Mouse (Mus musculus) heart, postnatal 10 days (tissue): ENCODE results near the gene Notch3. TPM values are rescaled to one million over a fixed set of nuclear protein-coding genes. Genes with fewer than 3 reads are reported as not detected.
A peak's percentile ranks its signal among the peaks of the same experiment; 100 is the strongest.
"Not testable (repeated sequence)": the region's sequence is repeated elsewhere in the genome, so short reads cannot be mapped to it uniquely, and the experiment has no call there.

Experiments used
- DNase-seq, 2 experiments: peaks; one replicate each; pipeline ENCODE4 v3.0.0; 2021
- intact Hi-C: fragments of 180-260 bp; cut with DNase I; formaldehyde crosslinking; loops from one replicate; pipeline ENCODE4 v1.15.1; 2025
- total RNA-seq, 2 experiments: library from RNA; stranded (reverse); gene quantifications; 2 replicates each; pipeline ENCODE4 v1.2.3; 2021

Notch3 gene
- 10 to 100 TPM; 57.6 to 65.3 TPM for total RNA-seq

GRCm38 (mm10) chr17:32166687-32167086 lies at the start of gene Notch3:
TSS of gene Notch3 (minus strand) at chr17:32166852.
- intact Hi-C loops: loop anchor here (1.0 kb wide), 1 partner anchor 43 kb away; no protein-coding TSS in a partner anchor
- peak; percentile 64 to 74 for DNase-seq

- intact Hi-C loops, DNase-seq: not testable (repeated sequence)
Observed at GRCm38 (mm10) chr17:32215587-32215986, 48.9 kb upstream of the Notch3 start.

GRCm38 (mm10) chr17:32211554-32211953 lies 44.9 kb upstream of the Notch3 start:
- intact Hi-C loops: not testable (repeated sequence)

GRCm38 (mm10) chr17:32209752-32210151 lies 43.1 kb upstream of the Notch3 start:
- peak; percentile 74 to 83 for DNase-seq
- intact Hi-C loops: loop anchor here (1.0 to 5.0 kb wide), 5 partner anchors 43 to 172 kb away; partner anchors contain the start of genes Hsf2bp, Notch3 and Rrp1b

More at GRCm38 (mm10) chr17:32211554-32211953, 44.9 kb upstream of the Notch3 start:
- DNase-seq: not testable (repeated sequence)

GRCm38 (mm10) chr17:32209144-32209543 lies 42.5 kb upstream of the Notch3 start:
- intact Hi-C loops: loop anchor here (1.0 to 5.0 kb wide), 5 partner anchors 43 to 172 kb away; partner anchors contain the start of genes Hsf2bp, Notch3 and Rrp1b
- DNase-seq: peak; percentile 74 to 78

- peak; percentile 78 to 79 for DNase-seq
- intact Hi-C loops: loop anchor here (2.0 to 5.0 kb wide), 3 partner anchors 45 to 170 kb away; partner anchors contain the start of genes Hsf2bp and Rrp1b
Observed at GRCm38 (mm10) chr17:32207586-32208245, 41.1 kb upstream of the Notch3 start.

- intact Hi-C loops: loop anchor here (5.0 kb wide), 1 partner anchor 168 kb away; the partner anchor contains the start of genes Hsf2bp and Rrp1b
- DNase-seq: peak in 1 of 2 experiments; percentile 35
Observed at GRCm38 (mm10) chr17:32205345-32205744, 38.7 kb upstream of the Notch3 start.

GRCm38 (mm10) chr17:32202972-32203371 lies 36.3 kb upstream of the Notch3 start:
- intact Hi-C loops: loop anchor here (5.0 kb wide), 1 partner anchor 516 kb away; no protein-coding TSS in a partner anchor
- DNase-seq: no peak

- intact Hi-C loops: loop anchor here (5.0 kb wide), 1 partner anchor 514 kb away; no protein-coding TSS in a partner anchor
- no peak for DNase-seq
Observed at GRCm38 (mm10) chr17:32201086-32201485, 34.4 kb upstream of the Notch3 start.

- intact Hi-C loops: loop anchor here (5.0 kb wide), 1 partner anchor 512 kb away; no protein-coding TSS in a partner anchor
- DNase-seq: no peak
Observed at GRCm38 (mm10) chr17:32199796-32200195, 33.1 kb upstream of the Notch3 start.

GRCm38 (mm10) chr17:32197156-32197555 lies 30.5 kb upstream of the Notch3 start:
- DNase-seq: no peak
- intact Hi-C loops: no loop called here

- DNase-seq: no peak
Observed at GRCm38 (mm10) chr17:32195725-32196124, 29.1 kb upstream of the Notch3 start.

GRCm38 (mm10) chr17:32193010-32193409 lies 26.4 kb upstream of the Notch3 start:
- intact Hi-C loops: no loop called here
- no peak for DNase-seq

More at GRCm38 (mm10) chr17:32195725-32196124, 29.1 kb upstream of the Notch3 start:
- intact Hi-C loops: no loop called here

- DNase-seq: no peak
- intact Hi-C loops: no loop called here
Observed at GRCm38 (mm10) chr17:32189850-32190249, 23.2 kb upstream of the Notch3 start.

- intact Hi-C loops: no loop called here
- DNase-seq: no peak
Observed at GRCm38 (mm10) chr17:32188863-32189636, 22.4 kb upstream of the Notch3 start, which contains the start of gene Ephx3. TSS of gene Ephx3 (minus strand) at chr17:32189549.

- intact Hi-C loops: no loop called here
Observed at GRCm38 (mm10) chr17:32183017-32183416, 16.4 kb upstream of the Notch3 start.

GRCm38 (mm10) chr17:32179621-32180491 lies 13.2 kb upstream of the Notch3 start:
- no peak for DNase-seq
- intact Hi-C loops: no loop called here

More at GRCm38 (mm10) chr17:32183017-32183416, 16.4 kb upstream of the Notch3 start:
- DNase-seq: no peak

- DNase-seq: no peak
- intact Hi-C loops: no loop called here
Observed at GRCm38 (mm10) chr17:32176919-32177318, 10.3 kb upstream of the Notch3 start.

GRCm38 (mm10) chr17:32173166-32173565 lies 6.5 kb upstream of the Notch3 start:
- intact Hi-C loops: no loop called here
- peak; percentile 90 to 93 for DNase-seq

GRCm38 (mm10) chr17:32172485-32172884 lies 5.8 kb upstream of the Notch3 start:
- DNase-seq: no peak
- intact Hi-C loops: no loop called here
